Mouse (Mus musculus): Measurements from ENCODE around the gene Phldb2. TPM values are rescaled to one million over a fixed set of nuclear protein-coding genes. Genes with fewer than 3 reads are reported as not detected.

Phldb2 gene
- polyA plus RNA-seq, 1 experiment from 2014 or later, result 31.4 TPM

DNA sequence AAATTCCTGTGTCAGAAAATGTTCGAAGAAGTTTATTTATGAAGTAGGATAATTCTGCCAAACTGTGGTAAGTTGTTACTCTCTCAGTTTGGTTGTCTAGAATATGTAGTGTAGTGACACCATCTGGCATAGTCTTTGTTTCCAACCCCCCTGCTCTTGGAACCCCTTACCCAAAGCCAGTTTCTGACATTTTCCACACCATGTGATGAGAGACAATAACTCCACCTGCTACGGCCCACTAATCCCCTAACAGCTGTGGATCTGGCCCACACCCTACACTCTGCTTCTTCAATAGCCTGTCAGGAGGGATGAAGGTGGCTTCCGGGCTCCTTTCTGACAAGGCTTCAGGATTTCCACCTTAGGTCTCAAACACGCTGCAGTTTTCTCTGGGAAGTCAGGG lies 154.2 kb downstream of the Phldb2 start:
- Histone ChIP-seq H3K4me3 (replicated peaks) (no peak overlapping the region), H3K9ac (no peak overlapping the region), H3K4me1 (no peaks in the 10 kb centered on the region), H3K4me2 (no peak overlapping the region), H3K9me3 (no peaks in the 10 kb centered on the region), H3K36me3 (no peaks in the 10 kb centered on the region), H3K27me3 (replicated peaks) (no peaks in the 10 kb centered on the region), H3K27ac (no peak overlapping the region)
- no peak for ATAC-seq (ENCODE audit: insufficient read depth, low FRiP score, low read depth)
- WGBS, result 60% methylated on average over 4 of the region's 4 CpGs

- Histone ChIP-seq H3K36me3 (no peaks in the 10 kb centered on the region), H3K4me1 (no peaks in the 10 kb centered on the region), H3K4me2 (no peak overlapping the region), H3K27ac (no peak overlapping the region), H3K4me3 (replicated peaks) (no peak overlapping the region), H3K9me3 (no peaks in the 10 kb centered on the region), H3K9ac (no peak overlapping the region), H3K27me3 (replicated peaks) (no peaks in the 10 kb centered on the region)
- no peak; the same call in 1 of the 2 replicates for ATAC-seq (ENCODE audit: insufficient read depth, low FRiP score, low read depth)
- 72% methylated on average over 2 of the region's 2 CpGs for WGBS
These were observed 154.8 kb downstream of the Phldb2 start for GRCm38 (mm10) chr16:45798591-45798990.

DNA sequence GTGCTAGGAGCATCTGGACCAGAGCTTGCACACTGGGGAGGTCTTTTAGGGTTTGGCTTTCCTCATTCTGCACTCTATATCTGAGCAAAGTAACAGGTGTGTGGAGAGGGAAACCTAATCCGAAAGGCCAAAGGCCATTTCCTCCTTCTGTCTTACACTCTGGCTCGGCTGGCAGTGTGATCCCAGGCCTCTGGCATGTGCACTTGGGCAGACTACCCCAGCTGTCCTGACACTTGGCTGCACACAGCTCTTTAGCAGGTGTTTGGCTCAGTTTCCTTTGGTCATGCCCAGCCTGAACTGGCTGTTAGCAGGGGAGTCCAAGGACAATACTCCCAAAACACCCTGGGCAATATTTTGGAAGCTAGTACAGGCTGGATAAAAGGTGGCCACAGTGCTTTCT lies 156.6 kb downstream of the Phldb2 start:
- no peaks in the 10 kb centered on the region for H3K36me3 ChIP-seq
- no peak overlapping the region for H3K27ac ChIP-seq
- ATAC-seq (ENCODE audit: insufficient read depth, low FRiP score, low read depth), result no peak
- H3K9ac ChIP-seq, result no peak overlapping the region
- H3K4me2 ChIP-seq, result no peak overlapping the region
- no peaks in the 10 kb centered on the region for H3K4me1 ChIP-seq
- no peaks in the 10 kb centered on the region for H3K27me3 ChIP-seq (replicated peaks)
- H3K9me3 ChIP-seq, result no peaks in the 10 kb centered on the region
- no peak overlapping the region for H3K4me3 ChIP-seq (replicated peaks)
- 59% methylated on average over 2 of the region's 2 CpGs for WGBS

DNA sequence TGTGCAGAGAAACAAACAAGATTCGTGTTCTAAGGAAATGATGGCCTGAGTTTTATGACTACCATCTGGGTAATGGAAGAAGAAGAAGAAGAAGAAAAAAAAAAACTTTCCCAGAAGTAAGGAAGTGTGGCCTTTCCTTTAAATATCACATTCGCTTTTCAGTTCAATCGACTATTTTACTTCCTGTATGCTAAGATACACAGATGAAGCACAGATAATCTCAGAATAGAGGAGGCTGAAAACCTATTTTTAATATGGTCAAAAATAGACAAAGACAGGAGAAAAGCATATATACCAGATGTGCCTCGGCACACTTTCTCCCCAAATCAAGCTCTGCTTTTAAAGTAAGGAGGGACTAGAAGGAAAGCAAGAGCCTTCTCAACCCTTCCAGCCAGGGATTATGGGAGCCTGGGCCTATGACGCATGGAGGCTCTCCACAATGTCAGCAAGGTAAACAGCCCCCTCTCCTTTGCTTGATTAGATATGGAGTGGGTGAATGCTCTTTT lies 158.2 kb downstream of the Phldb2 start:
- Histone ChIP-seq H3K4me2 (no peak overlapping the region), H3K9ac (no peak overlapping the region), H3K9me3 (no peaks in the 10 kb centered on the region), H3K27ac (no peak overlapping the region), H3K27me3 (replicated peaks) (no peaks in the 10 kb centered on the region), H3K36me3 (no peaks in the 10 kb centered on the region), H3K4me3 (replicated peaks) (no peak overlapping the region), H3K4me1 (no peaks in the 10 kb centered on the region)
- ATAC-seq (ENCODE audit: insufficient read depth, low FRiP score, low read depth), result no peak
- WGBS, result 64% methylated on average over 5 of the region's 5 CpGs

- no peaks in the 10 kb centered on the region for H3K36me3 ChIP-seq
These were observed 160.6 kb downstream of the Phldb2 start for GRCm38 (mm10) chr16:45792781-45793180.

GRCm38 (mm10) chr16:45791286-45791685 lies 162.1 kb downstream of the Phldb2 start:
- H3K36me3 ChIP-seq, result no peaks in the 10 kb centered on the region
- H3K27me3 ChIP-seq (replicated peaks), result no peaks in the 10 kb centered on the region
- WGBS, result 61% methylated on average over 5 of the region's 5 CpGs
- no peak for ATAC-seq (ENCODE audit: insufficient read depth, low FRiP score, low read depth)
- H3K4me3 ChIP-seq (replicated peaks), result no peak overlapping the region
- H3K4me1 ChIP-seq, result no peaks in the 10 kb centered on the region
- no peak overlapping the region for H3K9ac ChIP-seq
- no peak overlapping the region for H3K27ac ChIP-seq
- no peak overlapping the region for H3K4me2 ChIP-seq
- H3K9me3 ChIP-seq, result no peaks in the 10 kb centered on the region

More at GRCm38 (mm10) chr16:45792781-45793180, 160.6 kb downstream of the Phldb2 start:
- H3K9ac ChIP-seq, result no peak overlapping the region
- H3K4me1 ChIP-seq, result no peaks in the 10 kb centered on the region
- H3K4me2 ChIP-seq, result no peak overlapping the region
- no peak overlapping the region for H3K27ac ChIP-seq
- H3K27me3 ChIP-seq (replicated peaks), result no peaks in the 10 kb centered on the region
- WGBS, result 80% methylated on average over 2 of the region's 2 CpGs
- H3K4me3 ChIP-seq (replicated peaks), result no peak overlapping the region
- no peak for ATAC-seq (ENCODE audit: insufficient read depth, low FRiP score, low read depth)
- no peaks in the 10 kb centered on the region for H3K9me3 ChIP-seq

DNA sequence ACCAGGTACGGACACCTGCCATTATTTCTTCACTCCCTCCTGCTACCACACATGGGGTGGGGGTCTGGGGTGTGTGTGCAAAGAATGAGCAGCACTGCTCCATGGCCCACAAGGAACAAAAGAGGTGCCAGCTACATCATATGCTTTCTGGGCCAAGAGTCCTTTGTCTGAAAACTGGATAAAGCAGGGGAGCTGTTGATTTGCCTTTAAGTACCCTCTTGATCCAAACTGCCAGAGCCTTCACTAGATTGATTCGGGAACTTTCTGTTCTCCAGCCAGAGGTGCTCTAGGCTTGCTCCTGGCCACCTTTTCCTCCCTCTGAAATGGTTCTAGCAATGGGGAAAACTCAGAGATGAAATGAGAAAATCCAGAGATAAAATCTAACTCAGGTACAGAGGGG lies 164.1 kb downstream of the Phldb2 start:
- H3K9me3 ChIP-seq, result no peaks in the 10 kb centered on the region
- no peak overlapping the region for H3K4me3 ChIP-seq (replicated peaks)
- ATAC-seq (ENCODE audit: insufficient read depth, low FRiP score, low read depth), result no peak
- H3K4me2 ChIP-seq, result no peak overlapping the region
- H3K36me3 ChIP-seq, result no peaks in the 10 kb centered on the region
- WGBS, result 77% methylated on average over 2 of the region's 2 CpGs
- no peak overlapping the region for H3K9ac ChIP-seq
- H3K27me3 ChIP-seq (replicated peaks), result no peaks in the 10 kb centered on the region
- no peaks in the 10 kb centered on the region for H3K4me1 ChIP-seq
- H3K27ac ChIP-seq, result no peak overlapping the region

DNA sequence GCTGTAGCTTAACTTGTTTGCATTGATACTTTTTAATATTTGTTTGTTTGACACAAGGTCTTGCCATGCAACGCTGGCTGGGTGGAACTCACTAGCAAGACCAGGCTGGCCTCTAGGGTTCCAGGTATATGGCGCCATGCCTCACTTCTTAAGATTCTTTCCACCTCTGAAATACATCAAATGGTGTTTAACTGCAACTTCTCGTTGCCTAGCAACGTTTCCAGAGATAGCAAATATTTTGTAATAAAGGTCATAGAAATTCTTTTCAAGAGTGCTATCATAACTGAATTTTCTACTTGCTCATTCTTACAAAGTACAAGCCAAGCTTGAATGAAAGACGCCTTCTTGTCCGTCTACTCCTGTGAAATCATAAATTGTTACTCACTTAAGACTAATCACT lies 165.7 kb downstream of the Phldb2 start:
- H3K4me2 ChIP-seq, result no peak overlapping the region
- no peak overlapping the region for H3K9ac ChIP-seq
- no peaks in the 10 kb centered on the region for H3K4me1 ChIP-seq
- H3K27me3 ChIP-seq (replicated peaks), result no peaks in the 10 kb centered on the region
- H3K36me3 ChIP-seq, result no peaks in the 10 kb centered on the region; the same call in 1 of the 2 replicates
- no peak overlapping the region for H3K4me3 ChIP-seq (replicated peaks)
- 83% methylated on average over 6 of the region's 6 CpGs for WGBS
- no peak overlapping the region for H3K27ac ChIP-seq
- ATAC-seq (ENCODE audit: insufficient read depth, low FRiP score, low read depth), result no peak
- no peaks in the 10 kb centered on the region for H3K9me3 ChIP-seq

DNA sequence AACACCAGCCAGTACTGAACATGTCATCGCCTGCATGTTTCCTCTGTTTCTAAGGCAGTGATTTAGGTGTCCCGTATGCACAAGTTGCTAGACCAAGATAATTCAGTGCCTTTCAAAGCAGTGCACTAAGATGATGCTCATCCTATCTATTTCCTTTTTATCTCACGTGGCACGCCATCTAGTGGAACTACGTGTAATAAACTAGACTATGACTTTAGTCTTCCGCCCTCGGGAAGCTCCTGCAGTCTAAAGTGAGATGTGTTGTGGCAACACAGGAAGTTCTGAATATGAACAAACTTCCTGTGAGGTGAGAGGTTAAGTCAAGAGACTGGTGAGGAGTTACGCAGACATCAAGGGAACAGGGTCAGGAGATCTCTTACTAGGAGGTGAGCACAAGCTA lies 166.8 kb downstream of the Phldb2 start:
- no peak for ATAC-seq (ENCODE audit: insufficient read depth, low FRiP score, low read depth)

DNA sequence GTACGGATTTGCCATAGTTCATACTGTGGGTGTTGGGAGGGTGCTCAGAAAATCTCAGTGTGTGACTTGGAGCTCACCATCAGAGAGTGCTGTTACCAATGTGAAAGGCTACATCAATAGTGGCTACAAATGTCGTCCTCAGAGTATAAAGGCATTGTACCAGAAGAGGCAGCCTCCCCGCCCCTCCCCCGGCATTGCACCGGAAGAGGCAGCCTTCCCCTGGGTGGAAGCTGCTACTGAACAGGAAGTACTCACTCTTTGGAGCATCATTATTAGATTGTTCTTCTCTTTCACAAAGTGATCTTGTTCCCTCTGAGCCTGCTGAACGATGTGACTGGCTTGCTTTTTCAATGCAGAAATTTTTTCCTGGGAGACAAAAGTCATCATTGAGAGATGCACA lies 173.4 kb downstream of the Phldb2 start:
- H3K36me3 ChIP-seq, result peaks cover 9% of the 10 kb centered on the region
- no peaks in the 10 kb centered on the region for H3K9me3 ChIP-seq
- H3K27ac ChIP-seq, result no peak overlapping the region
- no peak overlapping the region for H3K4me2 ChIP-seq
- no peaks in the 10 kb centered on the region for H3K27me3 ChIP-seq (replicated peaks)
- no peak overlapping the region for H3K9ac ChIP-seq
- H3K4me1 ChIP-seq, result no peaks in the 10 kb centered on the region
- no peak for ATAC-seq (ENCODE audit: insufficient read depth, low FRiP score, low read depth)
- WGBS, result 77% methylated on average over 6 of the region's 6 CpGs
- no peak overlapping the region for H3K4me3 ChIP-seq (replicated peaks)

More for the DNA sequence above, 166.8 kb downstream of the Phldb2 start:
- H3K27ac ChIP-seq, result no peak overlapping the region
- H3K9me3 ChIP-seq, result no peaks in the 10 kb centered on the region
- H3K9ac ChIP-seq, result no peak overlapping the region
- H3K36me3 ChIP-seq, result no peaks in the 10 kb centered on the region; the same call in 1 of the 2 replicates
- WGBS, result 38% methylated on average over 8 of the region's 8 CpGs
- H3K4me2 ChIP-seq, result no peak overlapping the region
- no peaks in the 10 kb centered on the region for H3K4me1 ChIP-seq
- H3K4me3 ChIP-seq (replicated peaks), result no peak overlapping the region
- no peaks in the 10 kb centered on the region for H3K27me3 ChIP-seq (replicated peaks)

DNA sequence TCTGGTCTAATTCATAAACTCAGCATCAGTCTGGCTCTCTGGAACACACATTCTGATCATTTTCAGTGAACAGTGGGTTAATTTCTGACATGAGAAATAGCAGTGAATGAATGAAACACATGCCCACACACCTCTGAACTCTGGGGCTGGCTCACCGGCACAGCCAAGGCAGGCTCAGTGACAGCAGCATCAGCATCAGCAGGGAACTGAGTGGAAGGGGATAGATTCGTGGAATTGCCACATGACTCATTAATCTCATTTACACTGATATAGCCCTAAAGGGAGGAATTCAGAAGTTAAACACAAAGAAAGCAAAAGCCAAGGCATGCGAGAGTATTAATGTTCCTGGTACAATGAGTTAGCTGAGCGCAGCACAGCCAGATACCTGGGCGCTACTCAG lies 178.6 kb downstream of the Phldb2 start:
- WGBS, result 83% methylated on average over 5 of the region's 5 CpGs
- Histone ChIP-seq H3K27ac (no peak overlapping the region), H3K4me1 (no peaks in the 10 kb centered on the region), H3K9ac (no peak overlapping the region), H3K4me2 (no peak overlapping the region), H3K9me3 (no peaks in the 10 kb centered on the region), H3K4me3 (replicated peaks) (no peak overlapping the region), H3K36me3 (peaks cover 25% of the 10 kb centered on the region), H3K27me3 (replicated peaks) (no peaks in the 10 kb centered on the region)
- ATAC-seq (ENCODE audit: insufficient read depth, low FRiP score, low read depth), result no peak

- no peak for ATAC-seq (ENCODE audit: insufficient read depth, low FRiP score, low read depth)
- Histone ChIP-seq H3K36me3 (peaks cover 21% of the 10 kb centered on the region), H3K27me3 (replicated peaks) (no peaks in the 10 kb centered on the region), H3K27ac (no peak overlapping the region), H3K9ac (no peak overlapping the region), H3K4me3 (replicated peaks) (no peak overlapping the region), H3K9me3 (no peaks in the 10 kb centered on the region), H3K4me2 (no peak overlapping the region), H3K4me1 (no peaks in the 10 kb centered on the region)
- WGBS, result 96% methylated on average over 6 of the region's 6 CpGs
These were observed 182.5 kb downstream of the Phldb2 start for GRCm38 (mm10) chr16:45770914-45771313.
